Comparison of ENCODE assay signal across 14 mouse cellular contexts in the genomic region with DNA sequence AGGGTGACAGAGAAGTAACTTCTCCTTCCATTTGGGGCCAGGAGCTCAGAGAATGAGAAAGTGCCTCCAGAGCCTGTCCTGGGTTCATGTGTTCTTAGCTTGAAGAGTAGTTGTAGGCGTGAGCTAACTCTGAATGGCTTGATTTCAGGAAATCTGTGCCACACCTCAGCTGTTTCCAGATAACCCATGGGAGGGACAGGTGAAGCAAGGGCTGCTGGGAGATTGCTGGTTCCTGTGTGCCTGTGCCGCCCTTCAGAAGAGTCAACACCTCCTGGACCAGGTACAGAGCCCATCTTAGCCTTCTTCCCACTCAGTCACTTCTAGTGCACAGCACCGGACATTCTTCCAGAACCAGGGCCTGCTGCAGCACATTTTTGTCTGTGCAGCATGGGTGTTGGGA. TPM values are rescaled to one million over a fixed set of nuclear protein-coding genes. Genes with fewer than 3 reads are reported as not detected.
"Had no signal": no experiment of that assay in that cellular context is flagged by ENCODE, and none has a peak within 500 bp of the region (broad histone marks: within the 10 kb centered on the region; RNA-seq: fewer than 3 reads in every experiment).

No protein-coding gene starts in this region.

- H3K4me3 ChIP-seq: left cerebral cortex, adult 2 months; limb, embryonic 15.5 days; liver, embryonic 15.5 days; midbrain, embryonic 10.5 days; midbrain, embryonic 15.5 days; neural tube, embryonic 12.5 days had no signal

- ATAC-seq: midbrain, embryonic 15.5 days had no signal

- H3K9ac ChIP-seq: limb, embryonic 15.5 days; liver, embryonic 15.5 days; lung, embryonic 14.5 days; midbrain, embryonic 15.5 days; neural tube, embryonic 12.5 days had no signal

- H3K4me2 ChIP-seq: limb, embryonic 15.5 days; lung, embryonic 14.5 days; midbrain, embryonic 15.5 days; neural tube, embryonic 12.5 days had no signal

- H3K27ac ChIP-seq: left cerebral cortex, adult 2 months; limb, embryonic 15.5 days; liver, embryonic 15.5 days; midbrain, embryonic 10.5 days; midbrain, embryonic 15.5 days; neural tube, embryonic 12.5 days had no signal

- H3K9me3 ChIP-seq: limb, embryonic 15.5 days; liver, embryonic 15.5 days; midbrain, embryonic 10.5 days; midbrain, embryonic 15.5 days; neural tube, embryonic 12.5 days had no signal

- H3K27me3 ChIP-seq: limb, embryonic 15.5 days; liver, embryonic 15.5 days; midbrain, embryonic 15.5 days; neural tube, embryonic 12.5 days had no signal

- DNase-seq: kidney, adult 11 months; kidney, adult 9 months; kidney, postnatal 10 days; lung, embryonic 14.5 days; lung, postnatal 10 days; lung, postnatal 4 days; spleen, adult 18-20 months had no signal

RNA-seq across cellular contexts. Expression of a gene that starts 35.1 kb away (rescaled TPM):
- total RNA-seq: monocyte, adult 5-6 weeks had no signal
